Mouse (Mus musculus) olfactory bulb, adult 2 months (tissue): Measurements from ENCODE around the gene Gm21988.

Experiments used
- CTCF ChIP-seq: fragments of 200-500 bp; IDR thresholded peaks from 2 replicates; pipeline ENCODE4 v1.5.1; 2012; ENCODE audit warnings: low read depth, mild to moderate bottlenecking, low read length, moderate library complexity; ENCODE audit not compliant: insufficient read depth
- POLR2A ChIP-seq: fragments of 200-500 bp; IDR thresholded peaks from 2 replicates; pipeline ENCODE4 v1.6.1; 2012; ENCODE audit warnings: mild to moderate bottlenecking, low read depth, low read length, moderate library complexity; ENCODE audit not compliant: insufficient read depth

- TF ChIP-seq CTCF: no peak
- TF ChIP-seq POLR2A: no peak
These were observed 40.8 kb upstream of the Gm21988 start for GRCm38 (mm10) chr11:70280441-70280840.
